Mouse (Mus musculus) heart, postnatal 0 days (tissue): ENCODE measurements around the gene Wfdc6a. TPM values are rescaled to one million over a fixed set of nuclear protein-coding genes. Genes with fewer than 3 reads are reported as not detected.

ENCODE experiments used
- ATAC-seq: fragments of 200-750 bp; cut with Nextera tagmentation; 2 replicates; pipeline ENCODE4 v1.8.0; 2017; ENCODE audit warnings: low read depth, moderate number of reproducible peaks, moderate library complexity; ENCODE audit not compliant: insufficient read depth
- DNase-seq: peaks from one replicate; pipeline ENCODE4 v3.0.0-alpha.2; 2016; ENCODE audit warnings: low spot score
- H3K27ac ChIP-seq: fragments of 300-500 bp; sonication (generic); 2 replicates; pipeline ENCODE4 v1.5.1; 2014; ENCODE audit warnings: low read depth, mild to moderate bottlenecking
- H3K27me3 ChIP-seq: fragments of 300-500 bp; sonication (generic); 2 replicates; pipeline ENCODE4 v1.6.1; 2014; ENCODE audit warnings: low read length, mixed read lengths; ENCODE audit not compliant: control insufficient read depth, insufficient read depth
- H3K36me3 ChIP-seq: fragments of 300-500 bp; sonication (generic); replicated peaks from 2 replicates; pipeline ENCODE4 v1.6.1; 2014; ENCODE audit warnings: low read length, mixed read lengths; ENCODE audit not compliant: control insufficient read depth, insufficient read depth
- H3K4me1 ChIP-seq: fragments of 300-500 bp; sonication (generic); 2 replicates; pipeline ENCODE4 v1.6.1; 2014; ENCODE audit warnings: antibody characterized with exemption; ENCODE audit not compliant: control insufficient read depth, insufficient read depth
- H3K4me2 ChIP-seq: fragments of 300-500 bp; sonication (generic); 2 replicates; pipeline ENCODE4 v1.6.1; 2014; ENCODE audit warnings: low read depth, mild to moderate bottlenecking, low read length, moderate library complexity
- H3K4me3 ChIP-seq: fragments of 300-500 bp; sonication (generic); 2 replicates; pipeline ENCODE4 v1.5.1; 2014; ENCODE audit warnings: low read depth, low read length
- H3K9ac ChIP-seq: fragments of 300-500 bp; sonication (generic); replicated peaks from 2 replicates; pipeline ENCODE4 v1.6.1; 2014; ENCODE audit warnings: low read depth, low read length, mixed read lengths
- H3K9me3 ChIP-seq: fragments of 300-500 bp; sonication (generic); replicated peaks from 2 replicates; pipeline ENCODE4 v1.6.1; 2016; ENCODE audit warnings: low read length; ENCODE audit not compliant: control insufficient read depth
- CTCF ChIP-seq: IDR thresholded peaks from 2 replicates; pipeline ENCODE4 v1.5.1; 2016; ENCODE audit warnings: antibody characterized with exemption, control low read depth, low read depth
- EP300 ChIP-seq: IDR thresholded peaks from 2 replicates; pipeline ENCODE4 v1.6.1; 2016; ENCODE audit warnings: antibody characterized with exemption, low read depth
- WGBS: fragments of 180-500 bp; shearing (Covaris S2); extraction: QIAGEN DNeasy Blood & Tissue Kit; methylation state at CpG from one replicate; pipeline ENCODE4 v1.1.7; 2014; 5-methylcytosine and 5-hydroxymethylcytosine counted together
- polyA plus RNA-seq: library from polyadenylated mRNA; unstranded; fragments of >200 nt; fragmentation: Nextera tagmentation; extraction: Ambion mirVana; gene quantifications from 2 replicates; pipeline ENCODE4 v1.2.1, GENCODE M21; 2015
- total RNA-seq: library from RNA; depleted of rRNA; stranded (reverse); fragments of >200 nt; gene quantifications from 2 replicates; pipeline ENCODE4 v1.2.3, GENCODE M21; 2014; ENCODE audit warnings: low replicate concordance

Wfdc6a gene
- total and polyA plus RNA-seq, 2 experiments from 2014 or later, result 0.25 TPM; not detected in 1

GRCm38 (mm10) chr2:164549963-164550894 is 35.0 kb downstream of the Wfdc6a start:
- ATAC-seq, result no peak
- WGBS, result 18% methylated on average over 10 of the region's 10 CpGs

GRCm38 (mm10) chr2:164549338-164549737 is 35.9 kb downstream of the Wfdc6a start:
- DNase-seq (no peak), ATAC-seq (no peak)
- 33% methylated on average over 4 of the region's 4 CpGs for WGBS
- Histone ChIP-seq H3K4me3 (no peak overlapping the region), H3K4me1 (no peaks in the 10 kb centered on the region), H3K36me3 (no peaks in the 10 kb centered on the region), H3K4me2 (no peak overlapping the region), H3K27ac (no peak overlapping the region), H3K9ac (no peak overlapping the region), H3K9me3 (no peaks in the 10 kb centered on the region), H3K27me3 (0 out of 2 replicates have a peak, but pooled peaks cover 11% of the 10 kb centered on the region)
- TF ChIP-seq EP300 (no peak), CTCF (no peak)

More at GRCm38 (mm10) chr2:164549963-164550894, 35.0 kb downstream of the Wfdc6a start:
- no peak for TF ChIP-seq EP300
- 0 out of 2 replicates have a peak, but pooled peaks cover 11% of the 10 kb centered on the region for H3K27me3 ChIP-seq
- DNase-seq, result no peak
- no peaks in the 10 kb centered on the region for H3K4me1 ChIP-seq
- H3K36me3 ChIP-seq, result no peaks in the 10 kb centered on the region
- no peak overlapping the region for H3K4me3 ChIP-seq
- no peak overlapping the region for H3K4me2 ChIP-seq
- no peaks in the 10 kb centered on the region for H3K9me3 ChIP-seq
- H3K9ac ChIP-seq, result no peak overlapping the region
- no peak overlapping the region for H3K27ac ChIP-seq

- Histone ChIP-seq H3K27ac (no peak overlapping the region), H3K27me3 (0 out of 2 replicates have a peak, but pooled peaks cover 12% of the 10 kb centered on the region), H3K9me3 (no peaks in the 10 kb centered on the region), H3K36me3 (no peaks in the 10 kb centered on the region), H3K9ac (no peak overlapping the region), H3K4me3 (no peak overlapping the region), H3K4me2 (no peak overlapping the region), H3K4me1 (no peaks in the 10 kb centered on the region)
- 31% methylated on average over 5 of the region's 5 CpGs for WGBS
- DNase-seq, result no peak
- no peak for ATAC-seq
- TF ChIP-seq EP300, result no peak
- TF ChIP-seq CTCF, result no peak
Observed at GRCm38 (mm10) chr2:164544454-164545097, 40.7 kb downstream of the Wfdc6a start.

- H3K9ac ChIP-seq, result no peak overlapping the region
- H3K4me1 ChIP-seq, result no peaks in the 10 kb centered on the region
- ATAC-seq, result no peak
- DNase-seq, result no peak
- H3K9me3 ChIP-seq, result no peaks in the 10 kb centered on the region
- H3K27me3 ChIP-seq, result 0 out of 2 replicates have a peak, but pooled peaks cover 13% of the 10 kb centered on the region
- no peak overlapping the region for H3K27ac ChIP-seq
- 67% methylated on average over 2 of the region's 2 CpGs for WGBS
- no peak overlapping the region for H3K4me2 ChIP-seq
- no peaks in the 10 kb centered on the region for H3K36me3 ChIP-seq
- H3K4me3 ChIP-seq, result no peak overlapping the region
- no peak for TF ChIP-seq CTCF
- no peak for TF ChIP-seq EP300
Observed at GRCm38 (mm10) chr2:164543745-164544144, 41.5 kb downstream of the Wfdc6a start.

GRCm38 (mm10) chr2:164542598-164542997 is 42.6 kb downstream of the Wfdc6a start:
- no peaks in the 10 kb centered on the region for H3K36me3 ChIP-seq
- 0 out of 2 replicates have a peak, but pooled peaks cover 13% of the 10 kb centered on the region for H3K27me3 ChIP-seq
- no peaks in the 10 kb centered on the region for H3K4me1 ChIP-seq
- H3K4me3 ChIP-seq, result no peak overlapping the region
- no peak overlapping the region for H3K9ac ChIP-seq
- ATAC-seq, result no peak
- no peak for TF ChIP-seq EP300
- TF ChIP-seq CTCF, result no peak
- H3K4me2 ChIP-seq, result no peak overlapping the region
- no peaks in the 10 kb centered on the region for H3K9me3 ChIP-seq
- DNase-seq, result no peak
- H3K27ac ChIP-seq, result no peak overlapping the region
- 79% methylated on average over 7 of the region's 7 CpGs for WGBS
